Mouse (Mus musculus): ENCODE data around the gene Rpusd4.
A peak's percentile ranks its signal among the peaks of the same experiment; 100 is the strongest.

GRCm38 (mm10) chr9:35264509-35264908, 3.2 kb upstream of the Rpusd4 start:
- TF ChIP-seq CTCF (IDR thresholded peaks at IDR 0.05; ENCODE audit: low read depth) (no peak), EP300 (IDR thresholded peaks at IDR 0.05; ENCODE audit: low read depth) (peak; percentile 56)
